Mouse (Mus musculus) liver, adult 2 months (tissue): ENCODE measurements around the gene Spata25. TPM values are rescaled to one million over a fixed set of nuclear protein-coding genes. Genes with fewer than 3 reads are reported as not detected.

Experiments
- DNase-seq: peaks from one replicate; pipeline ENCODE4 v3.0.0-alpha.2; 2011; ENCODE audit warnings: low read depth, low spot score; ENCODE audit errors: extremely low read depth
- H3K27ac ChIP-seq: fragments of 200-500 bp; replicated peaks from 2 replicates; pipeline ENCODE4 v1.5.1; 2012; ENCODE audit warnings: low read depth, mild to moderate bottlenecking, control low read depth, inconsistent platforms, low read length; ENCODE audit not compliant: insufficient read depth
- H3K27me3 ChIP-seq: fragments of 200-500 bp; 2 replicates; pipeline ENCODE4 v1.6.1; 2012; ENCODE audit warnings: mild to moderate bottlenecking, moderate library complexity, low read length, inconsistent platforms; ENCODE audit not compliant: control insufficient read depth, insufficient read depth
- H3K36me3 ChIP-seq: fragments of 200-500 bp; 2 replicates; pipeline ENCODE4 v1.6.1; 2012; ENCODE audit warnings: low read length, inconsistent platforms; ENCODE audit not compliant: control insufficient read depth, insufficient read depth
- H3K4me1 ChIP-seq: fragments of 200-500 bp; 2 replicates; pipeline ENCODE4 v1.6.1; 2011; ENCODE audit warnings: low read length; ENCODE audit not compliant: control insufficient read depth, insufficient read depth
- H3K4me3 ChIP-seq: fragments of 200-500 bp; 2 replicates; pipeline ENCODE4 v1.5.1; 2011; ENCODE audit warnings: low read depth, mild to moderate bottlenecking, control low read depth, low read length, moderate library complexity; ENCODE audit not compliant: insufficient read depth
- H3K79me2 ChIP-seq: fragments of 200-500 bp; 2 replicates; pipeline ENCODE4 v1.6.1; 2012; ENCODE audit warnings: inconsistent platforms, mild to moderate bottlenecking, low read length, moderate library complexity; ENCODE audit not compliant: control insufficient read depth, insufficient read depth
- H3K9ac ChIP-seq: fragments of 200-500 bp; 2 replicates; pipeline ENCODE4 v1.6.1; 2012; ENCODE audit warnings: low read depth, mild to moderate bottlenecking, control low read depth, inconsistent platforms, low read length
- CTCF ChIP-seq: fragments of 200-500 bp; IDR thresholded peaks from 2 replicates; pipeline ENCODE4 v1.5.1; 2011; ENCODE audit warnings: low read depth, low read length, control low read depth
- POLR2A ChIP-seq: fragments of 200-500 bp; IDR thresholded peaks from 2 replicates; pipeline ENCODE4 v1.6.1; 2011; ENCODE audit warnings: low read length, control low read depth; ENCODE audit not compliant: insufficient read depth; ENCODE audit errors: extremely low read depth
- WGBS: fragments of 180-500 bp; shearing (Covaris S2); methylation state at CpG from one replicate; pipeline ENCODE4 v1.1.7; 2018; 5-methylcytosine and 5-hydroxymethylcytosine counted together
- polyA plus RNA-seq: library from polyadenylated mRNA; depleted of rRNA; stranded (reverse); fragments of >200 nt; gene quantifications from 2 replicates; pipeline ENCODE4 v1.2.3, GENCODE M21; 2012
- total RNA-seq: library from RNA; depleted of rRNA; stranded (reverse); fragments of >200 nt; gene quantifications from 2 replicates; pipeline ENCODE4 v1.2.3, GENCODE M21; 2014

Gene Spata25
- total and polyA plus RNA-seq, 2 experiments = 0.18 TPM; not detected in 1

GRCm38 (mm10) chr2:164786388-164786885 is 41.9 kb downstream of the Spata25 start:
- peak overlapping the region; percentile 90 for H3K4me3 ChIP-seq
- H3K79me2 ChIP-seq = no peaks in the 10 kb centered on the region
- H3K27ac ChIP-seq = peak overlapping the region; percentile 61
- peaks cover 18% of the 10 kb centered on the region for H3K4me1 ChIP-seq
- no peak for TF ChIP-seq POLR2A
- no peak for TF ChIP-seq CTCF
- no peaks in the 10 kb centered on the region for H3K27me3 ChIP-seq
- 15% methylated on average over 15 of the region's 15 CpGs for WGBS
- H3K9ac ChIP-seq = peak overlapping the region; percentile 89
- peak; percentile 36 for DNase-seq
- H3K36me3 ChIP-seq = no peaks in the 10 kb centered on the region; the same call in 1 of the 2 replicates

GRCm38 (mm10) chr2:164785481-164786387 is 42.6 kb downstream of the Spata25 start, which contains the start of gene Snx21:
Gene Snx21, plus strand, starts transcription at chr2:164785823.
- H3K4me3 ChIP-seq = peak within 1 kb of the TSS; percentile 90
- peak within 1 kb of the TSS; percentile 88 for H3K27ac ChIP-seq
- peaks cover 11% of the 10 kb centered on the region for H3K4me1 ChIP-seq
- peak within 1 kb of the TSS; percentile 98 for H3K9ac ChIP-seq
- no peaks in the 10 kb centered on the region for H3K27me3 ChIP-seq
- no peaks in the 10 kb centered on the region for H3K36me3 ChIP-seq
- TF ChIP-seq POLR2A = peak; percentile 93
- TF ChIP-seq CTCF = peak; percentile 49
- H3K79me2 ChIP-seq = no peaks in the 10 kb centered on the region
- peak; percentile 87 for DNase-seq
- WGBS = under 1% methylated on average over 87 of the region's 89 CpGs

- TF ChIP-seq CTCF = no peak
- TF ChIP-seq POLR2A = no peak
- peak; percentile 38 for DNase-seq
- Histone ChIP-seq H3K4me1 (peaks cover 10% of the 10 kb centered on the region), H3K9ac (peak overlapping the region; percentile 98), H3K79me2 (no peaks in the 10 kb centered on the region), H3K27me3 (no peaks in the 10 kb centered on the region), H3K27ac (peak overlapping the region; percentile 88; the same call in 1 of the 2 replicates), H3K36me3 (no peaks in the 10 kb centered on the region), H3K4me3 (peak overlapping the region; percentile 90)
- 4% methylated on average over 7 of the region's 7 CpGs for WGBS
Observed at GRCm38 (mm10) chr2:164784869-164785420, 43.4 kb downstream of the Spata25 start.

GRCm38 (mm10) chr2:164783926-164784581 is 44.3 kb downstream of the Spata25 start:
- 75% methylated on average over 7 of the region's 7 CpGs for WGBS
- Histone ChIP-seq H3K4me1 (peaks cover 10% of the 10 kb centered on the region), H3K9ac (no peak overlapping the region), H3K27me3 (no peaks in the 10 kb centered on the region), H3K79me2 (no peaks in the 10 kb centered on the region), H3K27ac (no peak overlapping the region), H3K36me3 (no peaks in the 10 kb centered on the region), H3K4me3 (no peak overlapping the region)
- DNase-seq = peak; percentile 31
- TF ChIP-seq POLR2A = no peak
- TF ChIP-seq CTCF = peak; percentile 23; the same call in 1 of the 2 replicates

GRCm38 (mm10) chr2:164781876-164782275 is 46.5 kb downstream of the Spata25 start:
- WGBS = 75% methylated on average over 4 of the region's 4 CpGs
- TF ChIP-seq CTCF (no peak), POLR2A (no peak)
- no peaks in the 10 kb centered on the region for H3K27me3 ChIP-seq
- H3K4me1 ChIP-seq = peaks cover 8% of the 10 kb centered on the region
- no peaks in the 10 kb centered on the region for H3K79me2 ChIP-seq
- DNase-seq = no peak
- no peak overlapping the region for H3K9ac ChIP-seq
- H3K4me3 ChIP-seq = no peak overlapping the region
- H3K36me3 ChIP-seq = no peaks in the 10 kb centered on the region
- no peak overlapping the region for H3K27ac ChIP-seq
